Mouse (Mus musculus) ES-E14 (cell line): ENCODE measurements at regions not wholly inside any gene's neighbourhood (a gene's known extent, or its start where the extent isn't known, plus 50 kb on each side); places are given as distances from the start of the nearest gene placed in this dataset.

Source experiments
- CHD2 ChIP-seq: IDR thresholded peaks from 2 replicates; pipeline ENCODE4 v1.6.1; 2014; ENCODE audit warnings: mild to moderate bottlenecking, low read depth, low read length, inconsistent platforms
- HCFC1 ChIP-seq: IDR thresholded peaks from 2 replicates; pipeline ENCODE4 v1.6.1; 2012; ENCODE audit warnings: low read length, inconsistent platforms, borderline replicate concordance; ENCODE audit not compliant: insufficient read depth
- ZC3H11A ChIP-seq: IDR thresholded peaks from 2 replicates; pipeline ENCODE4 v1.6.1; 2012; ENCODE audit warnings: low read depth, mild to moderate bottlenecking, inconsistent platforms, low read length, borderline replicate concordance
- ZNF384 ChIP-seq: IDR thresholded peaks from 2 replicates; pipeline ENCODE4 v1.6.1; 2012; ENCODE audit warnings: low read depth, low read length, inconsistent platforms

- no peak for TF ChIP-seq CHD2
- no peak for TF ChIP-seq ZNF384
- no peak for TF ChIP-seq ZC3H11A
- no peak for TF ChIP-seq HCFC1
Measured at GRCm38 (mm10) chr10:39238596-39238995, 75.0 kb upstream of the Ccn6 start.
